Mouse (Mus musculus) stomach, embryonic 14.5 days (tissue): ENCODE data around the gene Fam78b. TPM values are rescaled to one million over a fixed set of nuclear protein-coding genes. Genes with fewer than 3 reads are reported as not detected.

Source experiments
- ATAC-seq: fragments of 200-750 bp; cut with Nextera tagmentation; 2 replicates; pipeline ENCODE4 v1.8.0; 2017; ENCODE audit warnings: low read depth, moderate TSS enrichment; ENCODE audit not compliant: insufficient number of reproducible peaks, insufficient read depth, low FRiP score
- H3K27ac ChIP-seq: fragments of 300-500 bp; sonication (generic); 2 replicates; pipeline ENCODE4 v1.5.1; 2014; ENCODE audit warnings: mild to moderate bottlenecking, low read length, moderate library complexity, mixed read lengths
- H3K27me3 ChIP-seq: fragments of 300-500 bp; sonication (generic); 2 replicates; pipeline ENCODE4 v1.6.1; 2014; ENCODE audit warnings: low read length, control low read depth, mixed read lengths; ENCODE audit not compliant: control insufficient read depth, insufficient read depth
- H3K36me3 ChIP-seq: fragments of 300-500 bp; sonication (generic); 2 replicates; pipeline ENCODE4 v1.6.1; 2014; ENCODE audit warnings: mild to moderate bottlenecking, control low read depth, low read length, moderate library complexity, mixed read lengths; ENCODE audit not compliant: control insufficient read depth, insufficient read depth
- H3K4me1 ChIP-seq: fragments of 300-500 bp; sonication (generic); 2 replicates; pipeline ENCODE4 v1.6.1; 2014; ENCODE audit warnings: low read length, control low read depth, mixed read lengths; ENCODE audit not compliant: control insufficient read depth, insufficient read depth
- H3K4me2 ChIP-seq: fragments of 300-500 bp; sonication (generic); replicated peaks from 2 replicates; pipeline ENCODE4 v1.6.1; 2014; ENCODE audit warnings: low read depth, low read length, control low read depth
- H3K4me3 ChIP-seq: fragments of 300-500 bp; sonication (generic); 2 replicates; pipeline ENCODE4 v1.5.1; 2014; ENCODE audit warnings: low read depth, low read length, control low read depth
- H3K9ac ChIP-seq: fragments of 300-500 bp; sonication (generic); replicated peaks from 2 replicates; pipeline ENCODE4 v1.6.1; 2014; ENCODE audit warnings: low read depth, mild to moderate bottlenecking, control low read depth, low read length, moderate library complexity, mixed read lengths
- H3K9me3 ChIP-seq: fragments of 300-500 bp; sonication (generic); 2 replicates; pipeline ENCODE4 v1.6.1; 2016; ENCODE audit warnings: low read depth, low read length, control low read depth; ENCODE audit not compliant: control insufficient read depth
- WGBS: fragments of 180-500 bp; shearing (Covaris S2); extraction: QIAGEN DNeasy Blood & Tissue Kit; methylation state at CpG from one replicate; pipeline ENCODE4 v1.1.7; 2014; 5-methylcytosine and 5-hydroxymethylcytosine counted together
- polyA plus RNA-seq: library from polyadenylated mRNA; unstranded; fragments of >200 nt; fragmentation: Nextera tagmentation; extraction: Ambion mirVana; gene quantifications from 2 replicates; pipeline ENCODE4 v1.2.1, GENCODE M21; 2014

Gene Fam78b
- polyA plus RNA-seq, 1 experiment from 2014 or later: 1.8 TPM

- H3K36me3 ChIP-seq: no peaks in the 10 kb centered on the region
- no peaks in the 10 kb centered on the region for H3K9me3 ChIP-seq
- no peak overlapping the region for H3K27ac ChIP-seq
- ATAC-seq: no peak
- no peaks in the 10 kb centered on the region for H3K4me1 ChIP-seq
- H3K9ac ChIP-seq: no peak overlapping the region
- no peaks in the 10 kb centered on the region for H3K27me3 ChIP-seq
- H3K4me2 ChIP-seq: no peak overlapping the region
- H3K4me3 ChIP-seq: no peak overlapping the region
Measured at GRCm38 (mm10) chr1:167084330-167084729, 83.1 kb downstream of the Fam78b start.

- Histone ChIP-seq H3K4me2 (no peak overlapping the region), H3K9ac (no peak overlapping the region)
Measured at GRCm38 (mm10) chr1:167085461-167085860, 84.2 kb downstream of the Fam78b start.

GRCm38 (mm10) chr1:167090466-167090865, 89.2 kb downstream of the Fam78b start:
- no peaks in the 10 kb centered on the region for H3K36me3 ChIP-seq
- H3K9ac ChIP-seq: no peak overlapping the region
- no peak overlapping the region for H3K4me3 ChIP-seq
- H3K4me1 ChIP-seq: no peaks in the 10 kb centered on the region
- no peak overlapping the region for H3K4me2 ChIP-seq
- 87% methylated on average over 6 of the region's 6 CpGs for whole genome bisulfite sequencing
- no peaks in the 10 kb centered on the region for H3K27me3 ChIP-seq
- no peaks in the 10 kb centered on the region for H3K9me3 ChIP-seq
- ATAC-seq: no peak
- no peak overlapping the region for H3K27ac ChIP-seq

More at GRCm38 (mm10) chr1:167085461-167085860, 84.2 kb downstream of the Fam78b start:
- H3K4me3 ChIP-seq: no peak overlapping the region
- no peaks in the 10 kb centered on the region for H3K27me3 ChIP-seq
- no peaks in the 10 kb centered on the region for H3K4me1 ChIP-seq
- ATAC-seq: no peak
- no peaks in the 10 kb centered on the region for H3K36me3 ChIP-seq
- H3K27ac ChIP-seq: no peak overlapping the region
- H3K9me3 ChIP-seq: no peaks in the 10 kb centered on the region
- WGBS: 79% methylated on average over 4 of the region's 4 CpGs

- WGBS: 65% methylated on average over 3 of the region's 3 CpGs
- H3K9ac ChIP-seq: no peak overlapping the region
- ATAC-seq: no peak
Measured at GRCm38 (mm10) chr1:167093551-167093950, 92.3 kb downstream of the Fam78b start.

GRCm38 (mm10) chr1:167094589-167095148, 93.5 kb downstream of the Fam78b start:
- Histone ChIP-seq H3K4me3 (no peak overlapping the region), H3K4me1 (no peaks in the 10 kb centered on the region), H3K27me3 (no peaks in the 10 kb centered on the region), H3K4me2 (no peak overlapping the region), H3K9me3 (no peaks in the 10 kb centered on the region), H3K9ac (no peak overlapping the region), H3K27ac (no peak overlapping the region), H3K36me3 (no peaks in the 10 kb centered on the region)
- 85% methylated on average over 10 of the region's 10 CpGs for WGBS
- ATAC-seq: no peak

More at GRCm38 (mm10) chr1:167093551-167093950, 92.3 kb downstream of the Fam78b start:
- no peak overlapping the region for H3K4me2 ChIP-seq
- no peaks in the 10 kb centered on the region for H3K36me3 ChIP-seq
- no peak overlapping the region for H3K4me3 ChIP-seq
- H3K27ac ChIP-seq: no peak overlapping the region
- H3K4me1 ChIP-seq: no peaks in the 10 kb centered on the region
- no peaks in the 10 kb centered on the region for H3K27me3 ChIP-seq
- H3K9me3 ChIP-seq: no peaks in the 10 kb centered on the region

GRCm38 (mm10) chr1:167098741-167099140, 97.5 kb downstream of the Fam78b start:
- no peak overlapping the region for H3K27ac ChIP-seq
- 85% methylated on average over 7 of the region's 7 CpGs for WGBS
- no peak overlapping the region for H3K4me2 ChIP-seq
- no peaks in the 10 kb centered on the region for H3K27me3 ChIP-seq
- ATAC-seq: no peak
- H3K4me1 ChIP-seq: no peaks in the 10 kb centered on the region
- H3K4me3 ChIP-seq: no peak overlapping the region
- H3K9me3 ChIP-seq: no peaks in the 10 kb centered on the region
- H3K9ac ChIP-seq: no peak overlapping the region
- H3K36me3 ChIP-seq: no peaks in the 10 kb centered on the region

GRCm38 (mm10) chr1:167102046-167102445, 100.8 kb downstream of the Fam78b start:
- Histone ChIP-seq H3K4me3 (no peak overlapping the region), H3K4me1 (no peaks in the 10 kb centered on the region), H3K4me2 (no peak overlapping the region), H3K27me3 (no peaks in the 10 kb centered on the region), H3K9ac (no peak overlapping the region), H3K36me3 (no peaks in the 10 kb centered on the region), H3K9me3 (no peaks in the 10 kb centered on the region), H3K27ac (no peak overlapping the region)
- no peak for ATAC-seq
- 79% methylated on average over 8 of the region's 8 CpGs for WGBS

GRCm38 (mm10) chr1:167102566-167102965, 101.3 kb downstream of the Fam78b start:
- H3K9me3 ChIP-seq: no peaks in the 10 kb centered on the region
- no peaks in the 10 kb centered on the region for H3K27me3 ChIP-seq
- no peak overlapping the region for H3K4me3 ChIP-seq
- no peak overlapping the region for H3K4me2 ChIP-seq
- H3K9ac ChIP-seq: no peak overlapping the region
- H3K4me1 ChIP-seq: no peaks in the 10 kb centered on the region
- no peaks in the 10 kb centered on the region for H3K36me3 ChIP-seq
- no peak overlapping the region for H3K27ac ChIP-seq
- ATAC-seq: no peak
- 68% methylated on average over 9 of the region's 9 CpGs for WGBS

GRCm38 (mm10) chr1:167104956-167105626, 103.9 kb downstream of the Fam78b start:
- no peak overlapping the region for H3K9ac ChIP-seq
- no peak overlapping the region for H3K27ac ChIP-seq
- H3K4me3 ChIP-seq: no peak overlapping the region
- H3K9me3 ChIP-seq: no peaks in the 10 kb centered on the region
- no peak overlapping the region for H3K4me2 ChIP-seq
- no peak for ATAC-seq
- H3K4me1 ChIP-seq: no peaks in the 10 kb centered on the region
- no peaks in the 10 kb centered on the region for H3K36me3 ChIP-seq
- H3K27me3 ChIP-seq: no peaks in the 10 kb centered on the region
- WGBS: 29% methylated on average over 5 of the region's 5 CpGs
